Mouse (Mus musculus): Measurements from ENCODE around the gene Zbtb37.

DNA sequence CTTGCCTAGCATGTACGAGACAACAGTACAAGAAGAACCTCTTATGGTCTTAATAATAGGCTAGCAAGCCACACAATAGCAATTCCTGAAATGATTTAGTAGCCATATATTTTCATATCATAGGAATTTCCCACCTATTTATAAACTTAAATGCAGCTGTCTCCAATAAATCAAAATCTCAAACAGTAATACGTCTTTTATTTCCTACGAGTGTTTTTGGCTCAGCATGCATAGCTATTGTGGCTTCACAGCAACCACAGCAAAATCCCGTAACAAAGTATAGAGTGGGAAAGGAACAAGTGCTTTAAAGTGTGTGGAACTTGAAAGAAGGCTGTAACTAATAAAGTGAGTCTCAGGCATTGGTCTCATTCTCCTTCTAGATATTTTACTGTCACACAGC is 24.2 kb downstream of the Zbtb37 start:
- TF ChIP-seq POLR2A (IDR thresholded peaks at IDR 0.05; ENCODE audit: control insufficient read depth, extremely low read depth, insufficient read depth, low read length, poor library complexity) (no peak), CTCF (IDR thresholded peaks at IDR 0.05; ENCODE audit: borderline replicate concordance, control insufficient read depth, extremely low read depth, insufficient read depth, low read length, poor library complexity) (no peak)
